Mouse (Mus musculus): ENCODE measurements at regions not wholly inside any gene's neighbourhood (a gene's known extent, or its start where the extent isn't known, plus 50 kb on each side); places are given as distances from the start of the nearest gene placed in this dataset.

GRCm38 (mm10) chr15:18360256-18360655 is 458.5 kb upstream of the Cdh10 start:
- Histone ChIP-seq H3K9ac (no peak overlapping the region), H3K4me1 (replicated peaks; ENCODE audit: control insufficient read depth, insufficient read depth, low read length) (no peaks in the 10 kb centered on the region), H3K27me3 (ENCODE audit: control insufficient read depth, insufficient read depth, low read length) (no peaks in the 10 kb centered on the region), H3K27ac (no peak overlapping the region), H3K36me3 (replicated peaks; ENCODE audit: control insufficient read depth, insufficient read depth) (no peaks in the 10 kb centered on the region), H3K4me3 (replicated peaks; ENCODE audit: low read length) (no peak overlapping the region), H3K9me3 (ENCODE audit: control insufficient read depth, low read length) (no peaks in the 10 kb centered on the region), H3K4me2 (replicated peaks) (no peak overlapping the region)
- DNase-seq (ENCODE audit: low spot score), result no peak
- WGBS, result 81% methylated on average over 4 of the region's 4 CpGs
- ATAC-seq (ENCODE audit: low FRiP score), result no peak

GRCm38 (mm10) chr15:18399724-18400123 is 419.0 kb upstream of the Cdh10 start:
- WGBS, result 66% methylated on average over 2 of the region's 2 CpGs
- no peaks in the 10 kb centered on the region for H3K36me3 ChIP-seq (replicated peaks; ENCODE audit: control insufficient read depth, insufficient read depth)
- H3K27me3 ChIP-seq (ENCODE audit: control insufficient read depth, insufficient read depth, low read length), result no peaks in the 10 kb centered on the region
- H3K4me3 ChIP-seq (replicated peaks; ENCODE audit: low read length), result no peak overlapping the region
- ATAC-seq (ENCODE audit: low FRiP score) (no peak), DNase-seq (ENCODE audit: low spot score) (peak; percentile 24)
- no peaks in the 10 kb centered on the region for H3K9me3 ChIP-seq (ENCODE audit: control insufficient read depth, low read length)
- H3K4me2 ChIP-seq (replicated peaks), result no peak overlapping the region
- H3K9ac ChIP-seq, result no peak overlapping the region
- no peak overlapping the region for H3K27ac ChIP-seq
- H3K4me1 ChIP-seq (replicated peaks; ENCODE audit: control insufficient read depth, insufficient read depth, low read length), result no peaks in the 10 kb centered on the region

GRCm38 (mm10) chr15:18400257-18400846 is 418.4 kb upstream of the Cdh10 start:
- DNase-seq (ENCODE audit: low spot score) (no peak), ATAC-seq (ENCODE audit: low FRiP score) (no peak)
- WGBS, result 68% methylated on average over 3 of the region's 3 CpGs
- no peak overlapping the region for H3K4me2 ChIP-seq (replicated peaks)
- H3K27ac ChIP-seq, result no peak overlapping the region
- H3K27me3 ChIP-seq (ENCODE audit: control insufficient read depth, insufficient read depth, low read length), result no peaks in the 10 kb centered on the region
- H3K9me3 ChIP-seq (ENCODE audit: control insufficient read depth, low read length), result no peaks in the 10 kb centered on the region
- H3K36me3 ChIP-seq (replicated peaks; ENCODE audit: control insufficient read depth, insufficient read depth), result no peaks in the 10 kb centered on the region
- H3K4me3 ChIP-seq (replicated peaks; ENCODE audit: low read length), result no peak overlapping the region
- H3K4me1 ChIP-seq (replicated peaks; ENCODE audit: control insufficient read depth, insufficient read depth, low read length), result no peaks in the 10 kb centered on the region
- no peak overlapping the region for H3K9ac ChIP-seq

- DNase-seq (ENCODE audit: low spot score) (no peak), ATAC-seq (ENCODE audit: low FRiP score) (no peak)
- Histone ChIP-seq H3K27ac (no peak overlapping the region), H3K4me3 (replicated peaks; ENCODE audit: low read length) (no peak overlapping the region), H3K9ac (no peak overlapping the region), H3K36me3 (replicated peaks; ENCODE audit: control insufficient read depth, insufficient read depth) (no peaks in the 10 kb centered on the region), H3K4me1 (replicated peaks; ENCODE audit: control insufficient read depth, insufficient read depth, low read length) (no peaks in the 10 kb centered on the region), H3K9me3 (ENCODE audit: control insufficient read depth, low read length) (no peaks in the 10 kb centered on the region), H3K4me2 (replicated peaks) (no peak overlapping the region), H3K27me3 (ENCODE audit: control insufficient read depth, insufficient read depth, low read length) (no peaks in the 10 kb centered on the region)
- WGBS, result 91% methylated on average over 5 of the region's 5 CpGs
Observed at GRCm38 (mm10) chr15:18432705-18433104, 386.0 kb upstream of the Cdh10 start.

- ATAC-seq (ENCODE audit: low FRiP score), result no peak
- Histone ChIP-seq H3K27me3 (ENCODE audit: control insufficient read depth, insufficient read depth, low read length) (no peaks in the 10 kb centered on the region), H3K27ac (no peak overlapping the region), H3K4me1 (replicated peaks; ENCODE audit: control insufficient read depth, insufficient read depth, low read length) (no peaks in the 10 kb centered on the region), H3K4me3 (replicated peaks; ENCODE audit: low read length) (no peak overlapping the region), H3K9ac (no peak overlapping the region), H3K4me2 (replicated peaks) (no peak overlapping the region), H3K36me3 (replicated peaks; ENCODE audit: control insufficient read depth, insufficient read depth) (no peaks in the 10 kb centered on the region), H3K9me3 (ENCODE audit: control insufficient read depth, low read length) (0 out of 2 replicates have a peak, but pooled peaks cover 3% of the 10 kb centered on the region)
- no peak for DNase-seq (ENCODE audit: low spot score)
Observed at GRCm38 (mm10) chr15:18453801-18454200, 364.9 kb upstream of the Cdh10 start.

- 81% methylated on average over 4 of the region's 4 CpGs for WGBS
- no peak overlapping the region for H3K27ac ChIP-seq
- no peak for ATAC-seq (ENCODE audit: low FRiP score)
- no peak overlapping the region for H3K9ac ChIP-seq
- H3K4me3 ChIP-seq (replicated peaks; ENCODE audit: low read length), result no peak overlapping the region
- no peaks in the 10 kb centered on the region for H3K4me1 ChIP-seq (replicated peaks; ENCODE audit: control insufficient read depth, insufficient read depth, low read length)
- H3K9me3 ChIP-seq (ENCODE audit: control insufficient read depth, low read length), result no peaks in the 10 kb centered on the region
- no peak overlapping the region for H3K4me2 ChIP-seq (replicated peaks)
- H3K27me3 ChIP-seq (ENCODE audit: control insufficient read depth, insufficient read depth, low read length), result no peaks in the 10 kb centered on the region
- no peaks in the 10 kb centered on the region for H3K36me3 ChIP-seq (replicated peaks; ENCODE audit: control insufficient read depth, insufficient read depth)
- no peak for DNase-seq (ENCODE audit: low spot score)
Observed at GRCm38 (mm10) chr15:18482385-18482784, 336.4 kb upstream of the Cdh10 start.

GRCm38 (mm10) chr15:18511606-18512005 is 307.1 kb upstream of the Cdh10 start:
- Histone ChIP-seq H3K9ac (no peak overlapping the region), H3K4me2 (replicated peaks) (no peak overlapping the region), H3K27me3 (ENCODE audit: control insufficient read depth, insufficient read depth, low read length) (no peaks in the 10 kb centered on the region), H3K36me3 (replicated peaks; ENCODE audit: control insufficient read depth, insufficient read depth) (no peaks in the 10 kb centered on the region), H3K27ac (no peak overlapping the region), H3K4me3 (replicated peaks; ENCODE audit: low read length) (no peak overlapping the region), H3K4me1 (replicated peaks; ENCODE audit: control insufficient read depth, insufficient read depth, low read length) (no peaks in the 10 kb centered on the region), H3K9me3 (ENCODE audit: control insufficient read depth, low read length) (no peaks in the 10 kb centered on the region)
- no peak for DNase-seq (ENCODE audit: low spot score)
- WGBS, result 79% methylated on average over 1 of the region's 1 CpGs
- ATAC-seq (ENCODE audit: low FRiP score), result no peak

- DNase-seq (ENCODE audit: low spot score) (no peak), ATAC-seq (ENCODE audit: low FRiP score) (no peak)
- Histone ChIP-seq H3K4me2 (replicated peaks) (no peak overlapping the region), H3K27ac (no peak overlapping the region), H3K36me3 (replicated peaks; ENCODE audit: control insufficient read depth, insufficient read depth) (no peaks in the 10 kb centered on the region), H3K9me3 (ENCODE audit: control insufficient read depth, low read length) (no peaks in the 10 kb centered on the region), H3K9ac (no peak overlapping the region), H3K4me1 (replicated peaks; ENCODE audit: control insufficient read depth, insufficient read depth, low read length) (no peaks in the 10 kb centered on the region), H3K27me3 (ENCODE audit: control insufficient read depth, insufficient read depth, low read length) (no peaks in the 10 kb centered on the region), H3K4me3 (replicated peaks; ENCODE audit: low read length) (no peak overlapping the region)
- 68% methylated on average over 2 of the region's 2 CpGs for WGBS
Observed at GRCm38 (mm10) chr15:18517701-18518100, 301.0 kb upstream of the Cdh10 start.

GRCm38 (mm10) chr15:18556457-18556856 is 262.3 kb upstream of the Cdh10 start:
- H3K9ac ChIP-seq, result no peak overlapping the region
- H3K36me3 ChIP-seq (replicated peaks; ENCODE audit: control insufficient read depth, insufficient read depth), result no peaks in the 10 kb centered on the region
- no peaks in the 10 kb centered on the region for H3K9me3 ChIP-seq (ENCODE audit: control insufficient read depth, low read length)
- ATAC-seq (ENCODE audit: low FRiP score), result no peak
- H3K4me1 ChIP-seq (replicated peaks; ENCODE audit: control insufficient read depth, insufficient read depth, low read length), result no peaks in the 10 kb centered on the region
- WGBS, result 64% methylated on average over 1 of the region's 1 CpGs
- H3K4me3 ChIP-seq (replicated peaks; ENCODE audit: low read length), result no peak overlapping the region
- H3K4me2 ChIP-seq (replicated peaks), result no peak overlapping the region
- H3K27me3 ChIP-seq (ENCODE audit: control insufficient read depth, insufficient read depth, low read length), result no peaks in the 10 kb centered on the region
- H3K27ac ChIP-seq, result no peak overlapping the region
- no peak for DNase-seq (ENCODE audit: low spot score)

All from hindbrain, embryonic 14.5 days (tissue).